Mouse (Mus musculus) CH12.LX (cell line): ENCODE measurements at regions not wholly inside any gene's neighbourhood (a gene's known extent, or its start where the extent isn't known, plus 50 kb on each side); places are given as distances from the start of the nearest gene placed in this dataset.

Experiments
- DNase-seq: peaks from one replicate; pipeline ENCODE4 v3.0.0-alpha.2; 2013; ENCODE audit errors: extremely low read depth
- H3K27ac ChIP-seq: 2 replicates; pipeline ENCODE4 v1.5.1; 2012; ENCODE audit warnings: low read depth, mild to moderate bottlenecking, control low read depth, moderate library complexity; ENCODE audit not compliant: insufficient read depth
- H3K27me3 ChIP-seq: replicated peaks from 2 replicates; pipeline ENCODE3; 2012; ENCODE audit warnings: inconsistent platforms
- H3K36me3 ChIP-seq, 2 experiments: replicated peaks in 1 of 2; 2 replicates each; pipeline versions ENCODE3 to v1.6.1; 2012; ENCODE audit warnings: inconsistent platforms in 1 of 2, low read length in 1 of 2, mild to moderate bottlenecking in 1 of 2, mixed read lengths in 1 of 2, moderate library complexity in 1 of 2; ENCODE audit not compliant: control insufficient read depth in 1 of 2, insufficient read depth in 1 of 2
- H3K4me1 ChIP-seq, 2 experiments: 2 replicates each; pipeline ENCODE4 v1.6.1; 2012; ENCODE audit warnings: inconsistent platforms in 1 of 2, moderate library complexity in 1 of 2; ENCODE audit not compliant: insufficient read depth in 2 of 2, control insufficient read depth in 1 of 2
- H3K4me2 ChIP-seq: 2 replicates; pipeline ENCODE4 v1.6.1; 2012; ENCODE audit warnings: low read depth, mild to moderate bottlenecking, control low read depth; ENCODE audit not compliant: poor library complexity, insufficient read depth, severe bottlenecking
- H3K4me3 ChIP-seq, 3 experiments: fragments of 150-350 bp in 1 of 3; sonication (generic) in 1 of 3; replicated peaks in 1 of 3; 2 replicates each; pipeline versions ENCODE3 to v1.5.1; 2011 to 2012; ENCODE audit warnings: low read depth in 2 of 3, low read length in 2 of 3, mild to moderate bottlenecking in 2 of 3, moderate library complexity in 2 of 3, control low read depth in 1 of 3, improper control_type of control experiment in 1 of 3, inconsistent platforms in 1 of 3, mixed read lengths in 1 of 3; ENCODE audit not compliant: poor library complexity in 1 of 3
- H3K79me2 ChIP-seq: replicated peaks from 2 replicates; pipeline ENCODE4 v1.6.1; 2012; ENCODE audit warnings: mild to moderate bottlenecking, moderate library complexity; ENCODE audit not compliant: control insufficient read depth, poor library complexity, insufficient read depth, severe bottlenecking; ENCODE audit errors: extremely low read depth
- H3K9ac ChIP-seq: 2 replicates; pipeline ENCODE4 v1.6.1; 2012; ENCODE audit warnings: low read depth, mild to moderate bottlenecking, control low read depth, moderate library complexity; ENCODE audit not compliant: insufficient read depth
- H3K9me3 ChIP-seq: replicated peaks from 2 replicates; pipeline ENCODE3; 2012; ENCODE audit warnings: low read length, inconsistent platforms, mixed read lengths
- CHD1 ChIP-seq: IDR thresholded peaks from 2 replicates; pipeline ENCODE4 v1.6.1; 2012; ENCODE audit warnings: low read depth, low read length, improper control_type of control experiment, inconsistent platforms
- EP300 ChIP-seq: IDR thresholded peaks from 2 replicates; pipeline ENCODE4 v1.6.1; 2011; ENCODE audit warnings: low read length, improper control_type of control experiment
- IRF4 ChIP-seq: IDR thresholded peaks from 2 replicates; pipeline ENCODE4 v1.6.1; 2014; ENCODE audit warnings: low read depth, mild to moderate bottlenecking, inconsistent platforms, low read length, improper control_type of control experiment
- JUN ChIP-seq: IDR thresholded peaks from 2 replicates; pipeline ENCODE4 v1.6.1; 2011; ENCODE audit warnings: low read depth, mild to moderate bottlenecking, low read length, improper control_type of control experiment, moderate library complexity; ENCODE audit not compliant: insufficient read depth
- MAFK ChIP-seq: IDR thresholded peaks from 2 replicates; pipeline ENCODE4 v1.6.1; 2011; ENCODE audit warnings: low read length, improper control_type of control experiment; ENCODE audit not compliant: insufficient replicate concordance
- MEF2A ChIP-seq: IDR thresholded peaks from 2 replicates; pipeline ENCODE4 v1.6.1; 2014; ENCODE audit warnings: low read depth, mild to moderate bottlenecking, inconsistent platforms, low read length, improper control_type of control experiment, borderline replicate concordance
- MXI1 ChIP-seq: IDR thresholded peaks from 2 replicates; pipeline ENCODE4 v1.6.1; 2011; ENCODE audit warnings: mild to moderate bottlenecking, low read depth, low read length, improper control_type of control experiment
- MYC ChIP-seq: IDR thresholded peaks from 2 replicates; pipeline ENCODE4 v1.6.1; 2011; ENCODE audit warnings: low read depth, mild to moderate bottlenecking, improper control_type of control experiment, low read length
- NRF1 ChIP-seq: IDR thresholded peaks from 2 replicates; pipeline ENCODE4 v1.6.1; 2014; ENCODE audit warnings: low read depth, mild to moderate bottlenecking, inconsistent platforms, low read length, improper control_type of control experiment, moderate library complexity
- POLR2A ChIP-seq: IDR thresholded peaks from 2 replicates; pipeline ENCODE4 v1.6.1; 2011; ENCODE audit warnings: low read depth, mild to moderate bottlenecking, improper control_type of control experiment, low read length
- SIN3A ChIP-seq: IDR thresholded peaks from 2 replicates; pipeline ENCODE4 v1.6.1; 2012; ENCODE audit warnings: low read length, improper control_type of control experiment, inconsistent platforms
- USF1 ChIP-seq: IDR thresholded peaks from 2 replicates; pipeline ENCODE4 v1.6.1; 2014; ENCODE audit warnings: low read depth, mild to moderate bottlenecking, inconsistent platforms, low read length, improper control_type of control experiment
- ZMIZ1 ChIP-seq: IDR thresholded peaks from 2 replicates; pipeline ENCODE4 v1.6.1; 2012; ENCODE audit warnings: low read depth, mild to moderate bottlenecking, inconsistent platforms, low read length, improper control_type of control experiment
- dilution Hi-C: fragments of 300-500 bp; cut with MboI; formaldehyde crosslinking; loops from 2 replicates; pipeline ENCODE4 v1.14.3; 2020; ENCODE audit warnings: low sequenced_read_pairs; ENCODE audit not compliant: extremely low pct_unique_long_range_greater_than_20kb, extremely low pct_ligation_motif_present
- in situ Hi-C: fragments of 300-500 bp; cut with MboI; formaldehyde crosslinking; loops from 3 replicates; pipeline ENCODE4 v1.14.3; 2019; ENCODE audit warnings: low sequenced_read_pairs, low pct_ligation_motif_present, low pct_unique_long_range_greater_than_20kb, mixed read lengths

- Histone ChIP-seq H3K27ac (no peak overlapping the region), H3K9me3 (peaks cover 28% of the 10 kb centered on the region)
- no peak for TF ChIP-seq MXI1
- no peak for TF ChIP-seq MAFK
- no peak for TF ChIP-seq IRF4
- TF ChIP-seq ZMIZ1: no peak
- no peak for TF ChIP-seq EP300
- no peak for TF ChIP-seq USF1
- TF ChIP-seq POLR2A: no peak
- TF ChIP-seq SIN3A: no peak
- no peak for TF ChIP-seq NRF1
- TF ChIP-seq MEF2A: no peak
- TF ChIP-seq CHD1: no peak
- no peak for TF ChIP-seq JUN
- TF ChIP-seq, all 38 proteins: peak for 0
- no peak overlapping the region for H3K4me2 ChIP-seq
- no peak for DNase-seq
- no peak overlapping the region for H3K9ac ChIP-seq
- in situ Hi-C loops: no loop called here
- no peaks in the 10 kb centered on the region for H3K79me2 ChIP-seq
- no peak overlapping the region for H3K4me3 ChIP-seq
- H3K4me1 ChIP-seq: no peaks in the 10 kb centered on the region
- dilution Hi-C loops: no loop called here
- H3K36me3 ChIP-seq: no peaks in the 10 kb centered on the region
- no peaks in the 10 kb centered on the region for H3K27me3 ChIP-seq
Measured at GRCm38 (mm10) chr4:72671652-72672411, 180.6 kb downstream of the Aldoart1 start.

- in situ Hi-C loops: no loop called here
- no peak overlapping the region for H3K4me3 ChIP-seq
- TF ChIP-seq MYC: no peak
- TF ChIP-seq USF1: no peak
- TF ChIP-seq, all 38 proteins: peak for 0
- H3K4me2 ChIP-seq: no peak overlapping the region
- no peaks in the 10 kb centered on the region for H3K27me3 ChIP-seq
- H3K27ac ChIP-seq: no peak overlapping the region
- dilution Hi-C loops: no loop called here
- H3K9me3 ChIP-seq: peaks cover 30% of the 10 kb centered on the region
- no peaks in the 10 kb centered on the region for H3K36me3 ChIP-seq
- no peak for DNase-seq
- H3K9ac ChIP-seq: no peak overlapping the region
- H3K4me1 ChIP-seq: no peaks in the 10 kb centered on the region
- no peaks in the 10 kb centered on the region for H3K79me2 ChIP-seq
Measured at GRCm38 (mm10) chr4:72669827-72670494, 182.5 kb downstream of the Aldoart1 start.
